Mouse (Mus musculus) ES-Bruce4 (cell line): ENCODE results near the gene Msantd1.

Experiments
- CTCF ChIP-seq: IDR thresholded peaks from one replicate; pipeline ENCODE4 v1.8.1; 2011; ENCODE audit warnings: low read depth, low read length
- EP300 ChIP-seq: IDR thresholded peaks from 2 replicates; pipeline ENCODE4 v1.6.1; 2011; ENCODE audit warnings: low read depth, low read length; ENCODE audit not compliant: insufficient read depth
- POLR2A ChIP-seq: IDR thresholded peaks from one replicate; pipeline ENCODE4 v1.8.1; 2011; ENCODE audit warnings: low read length; ENCODE audit not compliant: insufficient read depth

GRCm38 (mm10) chr5:34948861-34949760 lies 41.3 kb downstream of the Msantd1 start, which contains the start of gene Rgs12:
- no peak for TF ChIP-seq CTCF
- no peak for TF ChIP-seq POLR2A
- no peak for TF ChIP-seq EP300
